Mouse (Mus musculus) CD8-positive naive resting alpha-beta T cell, adult 57 days (primary cell): ENCODE measurements around the gene Mcoln1. TPM values are rescaled to one million over a fixed set of nuclear protein-coding genes. Genes with fewer than 3 reads are reported as not detected.

ENCODE experiments used
- total RNA-seq: library from RNA; stranded (reverse); gene quantifications from one replicate; pipeline ENCODE4 v1.2.4, GENCODE M21; 2023

Mcoln1 gene
- 76.4 TPM for total RNA-seq

DNA sequence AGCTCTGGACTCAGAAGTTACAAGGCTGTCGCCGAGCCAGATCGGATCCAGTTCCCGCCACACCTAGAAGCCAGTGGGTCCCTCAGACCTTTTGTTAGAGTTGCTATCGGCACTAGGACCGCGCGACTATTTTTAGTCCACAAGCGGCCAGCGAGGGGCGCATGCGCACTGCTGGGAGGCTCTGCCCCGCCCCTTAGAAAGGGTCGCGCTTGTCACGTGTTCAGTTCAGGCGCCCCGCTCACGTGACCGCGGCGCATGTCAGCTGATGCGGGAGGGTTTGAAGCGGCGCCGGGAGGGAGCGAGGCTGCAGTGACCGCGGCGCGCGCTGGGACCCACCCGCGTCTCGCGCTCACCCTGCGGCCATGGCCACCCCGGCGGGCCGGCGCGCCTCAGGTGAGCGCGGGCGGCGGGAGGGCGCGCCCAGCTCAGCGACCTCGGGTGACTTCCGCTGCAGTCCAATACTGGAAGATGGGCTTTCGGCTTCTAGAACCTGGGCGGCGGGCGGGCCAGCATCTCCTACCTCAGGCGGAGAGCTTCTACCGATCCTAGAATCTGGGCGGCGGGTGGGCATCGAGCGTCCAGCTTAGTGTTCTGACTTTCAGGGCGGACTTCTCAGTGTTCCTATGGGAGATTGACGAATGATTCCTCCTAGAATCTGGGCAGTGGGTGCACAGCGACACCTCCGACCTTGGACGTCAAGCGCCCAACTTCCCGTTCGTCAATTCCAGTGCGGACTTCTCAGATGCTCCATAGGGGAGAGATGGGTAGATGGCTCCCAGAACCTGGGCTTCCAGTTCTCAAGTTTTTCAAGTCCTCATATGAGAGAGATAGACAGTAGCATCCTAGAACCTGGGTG is at the start of gene Mcoln1:
Gene Mcoln1 (plus strand): TSS at position 223 of the 856 bp plus-strand sequence.

DNA sequence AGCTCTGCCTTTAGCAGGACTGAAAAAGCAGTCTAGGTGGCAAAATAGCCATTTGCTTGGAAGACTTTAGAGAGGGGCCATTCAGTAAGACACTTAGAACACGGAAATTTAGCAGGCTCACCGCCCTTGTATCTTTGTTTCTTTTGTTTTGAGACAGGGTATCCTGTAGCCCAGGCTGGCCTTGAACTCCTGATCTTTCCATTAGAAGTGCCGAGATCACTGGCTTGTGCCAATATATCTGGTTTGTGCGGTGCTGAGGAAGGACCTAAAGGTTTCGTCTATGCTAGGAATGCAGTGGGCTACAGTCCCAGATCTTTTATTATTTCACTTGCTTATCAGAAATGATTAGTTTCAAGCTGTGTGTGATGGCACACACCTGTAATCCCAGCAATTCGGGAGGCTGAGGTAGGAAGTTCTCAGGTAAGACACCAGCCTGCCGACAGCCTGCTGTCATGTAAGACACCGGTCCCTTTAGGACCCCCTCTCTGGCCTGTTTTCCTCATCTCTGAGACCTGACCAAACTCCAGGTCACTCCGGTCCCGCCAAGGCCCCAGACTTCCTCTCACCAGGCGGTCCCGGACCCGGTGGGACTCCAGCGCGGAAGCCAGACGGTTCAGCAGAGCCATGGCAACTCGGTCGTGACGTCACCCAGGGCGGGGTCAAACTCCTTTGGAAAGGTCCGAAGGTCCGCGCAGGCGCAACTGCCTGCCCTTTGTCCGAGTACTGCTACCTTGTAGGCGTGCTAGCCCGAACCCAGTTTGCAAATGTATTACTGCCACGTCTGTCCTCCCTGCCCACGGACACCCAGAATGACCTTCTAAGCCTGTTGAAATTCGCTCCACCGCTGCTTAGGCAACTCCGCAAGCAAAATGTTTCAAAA is 33.0 kb upstream of the Mcoln1 start, which contains the start of gene Pex11g:
Gene Pex11g (minus strand): TSS at position 675 of the 880 bp plus-strand sequence.

DNA sequence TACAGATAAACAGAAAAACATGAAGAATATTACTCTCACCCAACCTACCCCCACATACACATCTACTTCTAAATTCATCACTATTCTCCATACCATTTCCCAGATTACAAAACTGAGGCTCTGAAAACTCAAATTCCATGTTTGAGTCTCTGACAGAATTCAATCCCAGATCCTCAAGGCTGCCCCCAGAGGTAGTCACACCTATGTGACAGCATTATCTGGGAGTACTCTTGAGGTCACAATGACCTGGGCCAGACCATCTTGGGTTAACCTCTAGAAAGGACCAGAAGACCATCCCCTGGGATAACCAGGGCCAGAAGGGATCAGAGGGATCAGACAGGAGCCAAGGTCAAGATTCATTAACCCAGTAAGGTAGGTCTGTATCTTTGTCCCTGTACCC is 29.7 kb upstream of the Mcoln1 start, which contains the start of gene Tex45:
Gene Tex45 (plus strand): TSS at position 301 of the 400 bp plus-strand sequence.

GRCm38 (mm10) chr8:3492901-3493844 is 7.1 kb upstream of the Mcoln1 start, which contains the start of gene Zfp358:
Gene Zfp358, plus strand, starts transcription at chr8:3493138.

GRCm38 (mm10) chr8:3515260-3515671 is 15.0 kb downstream of the Mcoln1 start, which contains the start of gene Pnpla6:
Gene Pnpla6, plus strand, starts transcription at chr8:3515384.

Other genes with a start within 250 kb of the Mcoln1 start
- 38.4 TPM for gene Insr, start 220.8 kb upstream of the Mcoln1 start, total RNA-seq
- 267 TPM for gene A430078G23Rik, start 147.0 kb upstream of the Mcoln1 start, total RNA-seq
- 271 TPM for gene Arhgef18, start 107.5 kb upstream of the Mcoln1 start, total RNA-seq
- 0.70 TPM for gene Pex11g, start 32.8 kb upstream of the Mcoln1 start, total RNA-seq
- gene Tex45, start 29.6 kb upstream of the Mcoln1 start, total RNA-seq = 5.0 TPM
- gene Zfp358, start 7.3 kb upstream of the Mcoln1 start, total RNA-seq = 12.0 TPM
- gene Pnpla6, start 14.9 kb downstream of the Mcoln1 start, total RNA-seq = 60.0 TPM
- not detected for gene C330021F23Rik, start 67.5 kb downstream of the Mcoln1 start, total RNA-seq
- gene Camsap3, start 86.8 kb downstream of the Mcoln1 start, total RNA-seq = 0.15 TPM
- gene Xab2, start 120.9 kb downstream of the Mcoln1 start, total RNA-seq = 97.6 TPM
- gene Pet100, start 121.1 kb downstream of the Mcoln1 start, total RNA-seq = 45.9 TPM
- not detected for gene Pcp2, start 125.1 kb downstream of the Mcoln1 start, total RNA-seq
- 222 TPM for gene Stxbp2, start 130.5 kb downstream of the Mcoln1 start, total RNA-seq
- gene Retn, start 155.3 kb downstream of the Mcoln1 start, total RNA-seq = not detected
- 0.58 TPM for gene Mcemp1, start 165.3 kb downstream of the Mcoln1 start, total RNA-seq
- gene Fcor, start 171.9 kb downstream of the Mcoln1 start, total RNA-seq = not detected
- 12.8 TPM for gene Trappc5, start 175.8 kb downstream of the Mcoln1 start, total RNA-seq
- gene Fcer2a, start 193.7 kb downstream of the Mcoln1 start, total RNA-seq = 39.9 TPM
- not detected for gene Clec4g, start 220.2 kb downstream of the Mcoln1 start, total RNA-seq
- 4.2 TPM for gene Cd209a, start 248.5 kb downstream of the Mcoln1 start, total RNA-seq